Mouse (Mus musculus): ENCODE measurements around the gene Zfp652.

- TF ChIP-seq POLR2A (IDR thresholded peaks at IDR 0.05; ENCODE audit: borderline replicate concordance, extremely low read depth, low read depth, low read length), result no peak
- TF ChIP-seq CTCF (IDR thresholded peaks at IDR 0.05; ENCODE audit: insufficient read depth, low read length), result no peak
Measured at GRCm38 (mm10) chr11:95836433-95836832, 124.0 kb downstream of the Zfp652 start.

Measured in lung, adult 2 months (tissue).